Comparison of ENCODE assay signal across 8 mouse cellular contexts in genomic region chr11:11788521-11788974, GRCm38 (mm10). TPM values are rescaled to one million over a fixed set of nuclear protein-coding genes. Genes with fewer than 3 reads are reported as not detected.
DNase-seq lines count a peak whose midpoint lies in the region; ATAC-seq lines count a peak whose summit lies in the region.

No protein-coding gene starts in this region.

- H3K27ac ChIP-seq in embryonic facial prominence, embryonic 12.5 days: no peak overlapping the region
- H3K27ac ChIP-seq in limb, embryonic 11.5 days (replicated peaks; ENCODE audit: low read depth, low read length): no peak overlapping the region
- H3K27ac ChIP-seq in midbrain, embryonic 14.5 days (replicated peaks; ENCODE audit: low read depth, low read length): no peak overlapping the region

- no peak overlapping the region for H3K9ac ChIP-seq in embryonic facial prominence, embryonic 12.5 days
- H3K9ac ChIP-seq in limb, embryonic 11.5 days (ENCODE audit: low read length): no peak overlapping the region
- no peak overlapping the region for H3K9ac ChIP-seq in midbrain, embryonic 14.5 days (replicated peaks; ENCODE audit: low read length)

- no peaks in the 10 kb centered on the region for H3K36me3 ChIP-seq in embryonic facial prominence, embryonic 12.5 days
- no peaks in the 10 kb centered on the region for H3K36me3 ChIP-seq in limb, embryonic 11.5 days (ENCODE audit: control insufficient read depth, insufficient read depth, low read length)
- H3K36me3 ChIP-seq in midbrain, embryonic 14.5 days (ENCODE audit: control insufficient read depth, insufficient read depth, low read length): no peaks in the 10 kb centered on the region

- ATAC-seq in embryonic facial prominence, embryonic 12.5 days (ENCODE audit: insufficient number of reproducible peaks, insufficient read depth, low FRiP score, low TSS enrichment): peak; percentile 90
- peak; percentile 88 for ATAC-seq in limb, embryonic 11.5 days (ENCODE audit: insufficient number of reproducible peaks, low FRiP score, low TSS enrichment, low read depth)
- peak; percentile 90 for ATAC-seq in midbrain, embryonic 14.5 days (ENCODE audit: low FRiP score, low TSS enrichment)

- no peaks in the 10 kb centered on the region for H3K9me3 ChIP-seq in embryonic facial prominence, embryonic 12.5 days
- H3K9me3 ChIP-seq in limb, embryonic 11.5 days (ENCODE audit: control insufficient read depth, low read length): no peaks in the 10 kb centered on the region
- H3K9me3 ChIP-seq in midbrain, embryonic 14.5 days (ENCODE audit: control insufficient read depth, low read length): no peaks in the 10 kb centered on the region

- H3K4me3 ChIP-seq in embryonic facial prominence, embryonic 12.5 days: no peak overlapping the region
- H3K4me3 ChIP-seq in limb, embryonic 11.5 days (ENCODE audit: low read depth, low read length): no peak overlapping the region
- no peak overlapping the region for H3K4me3 ChIP-seq in midbrain, embryonic 14.5 days (replicated peaks; ENCODE audit: low read depth, low read length)

- H3K27me3 ChIP-seq in embryonic facial prominence, embryonic 12.5 days: no peaks in the 10 kb centered on the region
- no peaks in the 10 kb centered on the region for H3K27me3 ChIP-seq in limb, embryonic 11.5 days (ENCODE audit: control insufficient read depth, insufficient read depth, low read length)
- H3K27me3 ChIP-seq in midbrain, embryonic 14.5 days (ENCODE audit: control insufficient read depth, insufficient read depth, low read length): no peaks in the 10 kb centered on the region

- 1% methylated on average over 8 of the region's 8 CpGs for WGBS in embryonic facial prominence, embryonic 12.5 days
- 2% methylated on average over 8 of the region's 8 CpGs for WGBS in limb, embryonic 11.5 days
- under 1% methylated on average over 8 of the region's 8 CpGs for WGBS in midbrain, embryonic 14.5 days

- H3K4me1 ChIP-seq in embryonic facial prominence, embryonic 12.5 days: no peaks in the 10 kb centered on the region
- H3K4me1 ChIP-seq in limb, embryonic 11.5 days (ENCODE audit: control insufficient read depth, insufficient read depth, low read length): no peaks in the 10 kb centered on the region
- no peaks in the 10 kb centered on the region for H3K4me1 ChIP-seq in midbrain, embryonic 14.5 days (ENCODE audit: control insufficient read depth, insufficient read depth, low read length)

- H3K4me2 ChIP-seq in embryonic facial prominence, embryonic 12.5 days (replicated peaks): peak overlapping the region; percentile 32; the same call in 1 of the 2 replicates
- H3K4me2 ChIP-seq in limb, embryonic 11.5 days (ENCODE audit: low read depth, severe bottlenecking): no peak overlapping the region
- H3K4me2 ChIP-seq in midbrain, embryonic 14.5 days (ENCODE audit: low read length): peak overlapping the region; percentile 40

- DNase-seq in 3T3-L1 (ENCODE audit: low read depth, low spot score): peak; percentile 89
- DNase-seq in adrenal gland, postnatal 25 days: peak; percentile 75
- DNase-seq in heart, adult 18-20 months: peak; percentile 76 to 87
- peak; percentile 84 for DNase-seq in kidney, adult 18-20 months
- DNase-seq in limb, embryonic 11.5 days (ENCODE audit: low spot score): peak; percentile 90
- DNase-seq in midbrain, embryonic 14.5 days: peak; percentile 93
- DNase-seq in spleen, adult 12 weeks (ENCODE audit: low spot score): peak; percentile 68

RNA-seq across cellular contexts. Expression of gene Fignl1, which starts 20.2 kb away (rescaled TPM):
- total RNA-seq in adrenal gland, postnatal 25 days (2021): 7.2 and 7.5 TPM in 2 replicates
- polyA plus RNA-seq in embryonic facial prominence, embryonic 12.5 days (2016; fragmentation: Nextera tagmentation; extraction: Ambion mirVana): 66.9 and 71.1 TPM in 2 replicates
- under 1 TPM; 0.44 to 0.62 TPM for total RNA-seq in heart, adult 18-20 months (2021)
- polyA plus RNA-seq in limb, embryonic 11.5 days (2014; fragmentation: Nextera tagmentation; extraction: Ambion mirVana): 96.7 and 102 TPM in 2 replicates
- 7.1 and 16.3 TPM in 2 replicates for polyA plus RNA-seq in midbrain, embryonic 14.5 days (2014; fragmentation: Nextera tagmentation; extraction: Ambion mirVana)
